Mouse (Mus musculus): ENCODE measurements around the gene Il13.

DNA sequence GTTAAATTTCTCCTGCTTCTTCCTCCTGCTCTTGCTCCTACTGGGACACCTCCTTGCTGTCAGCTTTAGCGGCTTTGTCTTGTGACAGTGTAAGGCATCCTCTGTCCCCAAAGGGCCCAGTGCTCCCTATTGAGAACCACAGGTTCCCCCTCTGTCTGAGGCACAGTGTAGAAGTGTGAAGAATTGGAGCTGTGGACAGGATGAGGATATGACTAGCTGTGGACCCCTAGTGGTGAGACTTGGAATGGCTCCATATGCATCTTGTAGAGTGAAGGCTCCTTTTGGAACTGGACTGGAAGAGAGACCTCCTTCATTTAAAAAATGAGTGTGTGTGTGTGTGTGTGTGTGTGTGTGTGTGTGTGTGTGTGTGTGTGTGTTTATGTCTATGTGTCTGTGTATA is 6.6 kb downstream of the Il13 start:
- TF ChIP-seq GATA1 (IDR thresholded peaks at IDR 0.05; ENCODE audit: borderline replicate concordance, low read length) = no peak
- no peak for TF ChIP-seq FLI1 (IDR thresholded peaks at IDR 0.05; ENCODE audit: low read length)
